Mouse (Mus musculus): ENCODE measurements around the gene Zfp169. TPM values are rescaled to one million over a fixed set of nuclear protein-coding genes. Genes with fewer than 3 reads are reported as not detected.
"Not testable (repeated sequence)": the region's sequence is repeated elsewhere in the genome, so short reads cannot be mapped to it uniquely, and the experiment has no call there.

Gene Zfp169
- polyA plus RNA-seq, 1 experiment from 2014 or later: 0.77 TPM

DNA sequence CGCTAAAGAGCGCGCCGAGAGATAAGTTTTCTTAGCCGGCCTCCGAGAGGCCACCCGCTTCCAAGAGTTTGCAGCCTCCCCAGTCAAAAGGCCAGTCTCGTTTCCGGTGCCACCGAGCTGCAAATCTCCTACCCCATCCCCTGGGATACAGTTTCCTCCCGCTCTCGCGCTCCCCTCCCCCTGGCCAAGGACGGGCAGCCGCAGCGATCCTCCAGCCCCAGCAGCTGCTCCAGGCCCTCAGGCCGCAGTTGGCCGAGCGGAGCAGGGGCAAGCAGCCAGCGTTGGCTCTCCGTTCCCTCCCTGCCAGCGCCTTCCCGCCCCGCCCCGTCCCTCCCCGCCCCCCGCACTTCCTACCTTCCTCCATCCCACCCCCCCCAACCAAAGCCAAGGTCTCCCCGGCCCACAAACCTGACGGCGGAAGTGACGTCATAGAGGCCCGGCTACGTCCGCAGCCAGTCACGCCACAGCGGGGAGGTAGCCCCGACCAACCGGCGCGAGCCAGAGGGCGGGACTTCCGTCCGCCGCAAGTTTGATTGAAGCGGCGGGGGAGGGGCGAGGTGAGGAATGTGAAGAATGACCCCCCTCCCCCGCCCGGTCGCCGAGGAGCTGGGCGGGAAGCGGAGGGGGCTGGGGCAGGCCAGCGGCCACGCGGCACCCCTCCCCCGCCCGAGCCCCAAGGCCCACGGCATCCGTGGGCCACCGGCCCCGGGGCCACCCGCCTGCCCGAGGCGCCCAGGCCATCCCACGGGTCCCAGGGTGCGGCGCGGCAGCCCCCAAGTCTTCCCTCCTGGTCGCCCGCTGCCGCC is 32.4 kb upstream of the Zfp169 start:
- Histone ChIP-seq H3K9me3 (replicated peaks) (no peaks in the 10 kb centered on the region), H3K9ac (peak overlapping the region; percentile 99), H3K4me2 (peak overlapping the region; percentile 77), H3K27me3 (no peaks in the 10 kb centered on the region), H3K4me1 (replicated peaks) (peaks cover 33% of the 10 kb centered on the region), H3K27ac (replicated peaks) (peak overlapping the region; percentile 99), H3K36me3 (replicated peaks) (0 out of 2 replicates have a peak, but pooled peaks cover 3% of the 10 kb centered on the region), H3K4me3 (replicated peaks) (peak overlapping the region; percentile 99)
- ATAC-seq (ENCODE audit: insufficient read depth): peak; percentile 77
- under 1% methylated on average over 66 of the region's 72 CpGs for WGBS (ENCODE audit: insufficient replicate concordance)

DNA sequence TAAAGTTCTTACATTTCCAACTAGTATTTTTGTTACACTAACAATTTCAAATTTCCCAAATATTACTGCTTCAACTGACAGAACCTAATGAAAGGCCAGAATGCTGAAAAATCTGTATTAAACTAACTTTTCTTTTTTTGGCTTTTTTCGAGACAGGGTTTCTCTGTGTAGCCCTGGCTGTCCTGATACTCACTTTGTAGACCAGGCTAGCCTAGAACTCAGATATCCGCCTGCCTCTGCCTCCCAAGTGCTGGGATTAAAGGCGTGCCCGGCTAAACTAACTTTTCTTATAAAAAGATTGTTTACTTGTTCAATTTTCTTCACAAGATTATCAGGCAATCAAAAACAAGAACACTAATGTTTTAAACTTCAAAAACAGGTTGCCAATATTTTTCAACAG is 31.6 kb upstream of the Zfp169 start:
- peak overlapping the region; percentile 99 for H3K27ac ChIP-seq (replicated peaks)

DNA sequence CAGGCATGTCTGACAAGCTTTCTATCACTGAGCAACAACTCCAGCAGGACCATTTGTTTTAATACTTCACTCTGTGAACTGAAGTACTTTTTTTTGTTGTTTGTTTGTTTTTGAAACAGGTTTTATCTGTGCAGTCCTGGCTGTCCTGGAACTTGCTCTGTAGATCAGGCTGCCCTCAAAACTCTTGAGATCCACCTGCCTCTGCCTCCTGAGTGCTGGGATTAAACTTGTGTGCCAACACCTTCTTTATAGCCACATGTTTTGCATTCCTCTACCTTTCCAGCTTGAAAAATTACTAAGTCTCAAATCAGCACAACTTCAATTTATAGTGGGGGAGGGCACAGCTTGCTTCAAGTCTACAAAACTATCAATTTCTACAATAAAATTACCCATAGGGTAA is 31.1 kb upstream of the Zfp169 start:
- Histone ChIP-seq H3K27me3 (no peaks in the 10 kb centered on the region), H3K4me3 (replicated peaks) (peak overlapping the region; percentile 99), H3K4me2 (peak overlapping the region; percentile 77), H3K4me1 (replicated peaks) (peaks cover 38% of the 10 kb centered on the region), H3K9me3 (replicated peaks) (no peaks in the 10 kb centered on the region), H3K27ac (replicated peaks) (peak overlapping the region; percentile 24; the same call in 1 of the 2 replicates), H3K9ac (peak overlapping the region; percentile 46), H3K36me3 (replicated peaks) (0 out of 2 replicates have a peak, but pooled peaks cover 3% of the 10 kb centered on the region)
- ATAC-seq (ENCODE audit: insufficient read depth): no peak

More for the DNA sequence above, 31.6 kb upstream of the Zfp169 start:
- H3K9me3 ChIP-seq (replicated peaks): no peaks in the 10 kb centered on the region
- peak overlapping the region; percentile 99 for H3K9ac ChIP-seq
- H3K4me3 ChIP-seq (replicated peaks): peak overlapping the region; percentile 99
- H3K4me1 ChIP-seq (replicated peaks): peaks cover 38% of the 10 kb centered on the region
- WGBS (ENCODE audit: insufficient replicate concordance): 16% methylated on average over 4 of the region's 4 CpGs
- ATAC-seq (ENCODE audit: insufficient read depth): no peak
- peak overlapping the region; percentile 77 for H3K4me2 ChIP-seq
- H3K36me3 ChIP-seq (replicated peaks): 0 out of 2 replicates have a peak, but pooled peaks cover 3% of the 10 kb centered on the region
- H3K27me3 ChIP-seq: no peaks in the 10 kb centered on the region

DNA sequence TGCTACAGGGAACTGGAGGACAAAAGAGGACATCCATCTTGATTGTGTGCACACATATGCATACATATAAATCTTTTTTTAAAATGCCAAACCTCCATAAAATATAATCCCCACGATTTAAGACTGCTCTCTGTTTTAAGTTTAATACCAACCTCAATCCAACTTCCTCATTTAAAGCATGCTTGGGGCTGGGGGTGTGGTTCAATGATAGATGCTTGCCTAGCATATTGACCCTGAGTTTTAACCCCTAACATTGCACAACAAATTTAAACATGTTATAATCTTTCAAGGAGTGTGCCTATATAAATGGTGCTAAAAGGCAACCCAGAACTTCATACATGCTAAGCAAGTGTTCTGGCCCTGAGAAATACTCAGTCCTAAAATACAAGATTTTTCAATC is 27.2 kb upstream of the Zfp169 start:
- peaks cover 23% of the 10 kb centered on the region for H3K36me3 ChIP-seq (replicated peaks)
- no peaks in the 10 kb centered on the region for H3K9me3 ChIP-seq (replicated peaks)
- H3K4me1 ChIP-seq (replicated peaks): peaks cover 31% of the 10 kb centered on the region
- no peaks in the 10 kb centered on the region for H3K27me3 ChIP-seq
- no peak overlapping the region for H3K4me3 ChIP-seq (replicated peaks)
- 13% methylated on average over 1 of the region's 1 CpGs for WGBS (ENCODE audit: insufficient replicate concordance)
- H3K4me2 ChIP-seq: no peak overlapping the region; the same call in 1 of the 2 replicates
- H3K27ac ChIP-seq (replicated peaks): no peak overlapping the region; the same call in 1 of the 2 replicates
- no peak for ATAC-seq (ENCODE audit: insufficient read depth)
- no peak overlapping the region for H3K9ac ChIP-seq

DNA sequence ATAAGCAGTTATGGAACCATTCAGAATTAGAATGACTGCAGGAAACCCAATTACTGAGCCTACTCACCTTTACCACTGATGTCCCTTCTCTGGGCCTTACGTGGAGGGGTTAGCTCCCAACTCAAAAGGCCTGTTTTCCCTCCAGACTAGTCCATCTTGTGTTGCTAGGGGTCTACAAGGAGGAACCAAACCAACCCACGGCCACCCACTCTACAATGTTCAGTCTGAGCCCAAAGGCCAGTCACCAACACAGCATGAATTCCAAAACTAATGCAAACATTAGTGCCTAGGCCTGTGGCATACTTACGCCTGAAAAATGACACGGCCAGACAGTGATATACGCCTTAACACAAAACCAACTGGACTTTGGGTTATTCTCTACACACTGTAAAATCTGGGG is 20.2 kb upstream of the Zfp169 start:
- H3K9me3 ChIP-seq (replicated peaks): no peaks in the 10 kb centered on the region
- no peak overlapping the region for H3K4me3 ChIP-seq (replicated peaks)
- no peak overlapping the region for H3K4me2 ChIP-seq
- 73% methylated on average over 5 of the region's 5 CpGs for whole genome bisulfite sequencing (ENCODE audit: insufficient replicate concordance)
- peaks cover 34% of the 10 kb centered on the region for H3K36me3 ChIP-seq (replicated peaks)
- H3K27ac ChIP-seq (replicated peaks): no peak overlapping the region
- H3K27me3 ChIP-seq: no peaks in the 10 kb centered on the region
- H3K9ac ChIP-seq: no peak overlapping the region
- no peak for ATAC-seq (ENCODE audit: insufficient read depth)
- 0 out of 2 replicates have a peak, but pooled peaks cover 2% of the 10 kb centered on the region for H3K4me1 ChIP-seq (replicated peaks)

DNA sequence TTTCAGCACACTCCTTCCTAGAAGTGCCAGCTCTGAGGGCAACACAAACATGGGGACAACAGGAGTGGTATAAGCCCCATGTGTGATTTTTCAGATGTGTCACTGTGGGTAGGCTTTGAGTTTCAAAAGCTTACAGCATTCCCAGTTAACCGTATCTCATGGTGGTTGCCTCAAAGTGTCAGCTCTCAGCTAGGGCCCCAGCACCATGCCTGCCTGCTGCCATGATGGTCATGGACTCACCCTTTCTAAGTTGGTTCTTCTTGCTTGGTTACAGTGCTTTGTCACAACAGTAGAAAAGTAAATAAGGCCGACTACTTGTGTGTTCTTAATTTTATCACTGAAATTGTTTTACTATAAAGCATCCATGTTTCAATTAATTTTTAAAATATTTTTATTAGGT is 18.2 kb upstream of the Zfp169 start:
- no peak for ATAC-seq (ENCODE audit: insufficient read depth)
- no peaks in the 10 kb centered on the region for H3K9me3 ChIP-seq (replicated peaks)
- WGBS (ENCODE audit: insufficient replicate concordance): 60% methylated on average over 2 of the region's 2 CpGs
- H3K4me2 ChIP-seq: no peak overlapping the region
- H3K27ac ChIP-seq (replicated peaks): no peak overlapping the region
- H3K36me3 ChIP-seq (replicated peaks): peaks cover 20% of the 10 kb centered on the region
- H3K27me3 ChIP-seq: no peaks in the 10 kb centered on the region
- H3K4me3 ChIP-seq (replicated peaks): no peak overlapping the region
- H3K9ac ChIP-seq: no peak overlapping the region
- 0 out of 2 replicates have a peak, but pooled peaks cover 2% of the 10 kb centered on the region for H3K4me1 ChIP-seq (replicated peaks)

DNA sequence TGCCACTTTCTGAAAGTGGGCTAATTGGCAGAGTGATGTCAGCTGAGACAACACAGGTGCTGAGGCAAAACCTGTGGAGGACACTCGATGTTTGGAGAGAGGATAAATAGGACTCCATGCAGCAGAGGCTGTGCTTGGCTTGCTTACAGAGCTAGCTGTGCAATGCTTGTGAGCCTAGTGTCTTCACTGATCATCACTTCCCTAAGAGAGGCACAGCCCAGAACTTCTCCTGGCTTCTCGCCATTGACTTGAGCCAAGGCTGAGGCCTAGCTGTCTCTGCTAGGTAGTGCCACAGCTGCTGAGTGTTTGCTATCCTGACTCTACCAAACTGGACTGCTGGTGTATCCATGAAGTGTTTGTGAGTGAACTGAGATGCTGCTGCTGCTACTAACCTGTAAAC is 17.4 kb upstream of the Zfp169 start:
- Histone ChIP-seq H3K4me3 (replicated peaks) (no peak overlapping the region), H3K4me2 (no peak overlapping the region), H3K9me3 (replicated peaks) (no peaks in the 10 kb centered on the region), H3K27me3 (no peaks in the 10 kb centered on the region), H3K4me1 (replicated peaks) (0 out of 2 replicates have a peak, but pooled peaks cover 2% of the 10 kb centered on the region), H3K27ac (replicated peaks) (no peak overlapping the region), H3K36me3 (replicated peaks) (peaks cover 15% of the 10 kb centered on the region), H3K9ac (no peak overlapping the region)
- ATAC-seq (ENCODE audit: insufficient read depth): no peak
- 52% methylated on average over 2 of the region's 2 CpGs for WGBS (ENCODE audit: insufficient replicate concordance)

DNA sequence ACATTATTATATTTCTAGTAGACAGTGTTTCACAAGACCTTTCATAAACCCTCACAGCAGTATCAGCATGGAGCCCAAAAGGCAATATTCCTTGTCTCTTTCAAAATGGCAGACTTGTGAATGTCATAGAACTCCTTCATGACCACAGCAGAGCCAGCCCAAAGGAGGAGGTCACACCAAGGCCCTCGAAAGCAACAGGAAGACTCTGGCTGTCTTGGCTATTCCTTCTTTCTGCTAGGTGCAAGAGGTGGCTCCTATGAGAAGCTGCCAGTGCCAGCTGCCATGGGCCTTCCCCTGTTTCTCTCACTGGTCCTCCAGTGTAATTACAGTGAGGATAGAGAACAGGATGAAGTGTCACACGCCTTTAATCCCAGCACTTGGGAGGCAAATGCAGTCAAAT is 15.8 kb upstream of the Zfp169 start:
- no peak for ATAC-seq (ENCODE audit: insufficient read depth)
- WGBS (ENCODE audit: insufficient replicate concordance): 29% methylated on average over 2 of the region's 2 CpGs
- Histone ChIP-seq H3K27me3 (no peaks in the 10 kb centered on the region), H3K9ac (no peak overlapping the region), H3K4me2 (no peak overlapping the region), H3K9me3 (replicated peaks) (no peaks in the 10 kb centered on the region), H3K4me1 (replicated peaks) (no peaks in the 10 kb centered on the region), H3K36me3 (replicated peaks) (0 out of 2 replicates have a peak, but pooled peaks cover 6% of the 10 kb centered on the region), H3K27ac (replicated peaks) (no peak overlapping the region), H3K4me3 (replicated peaks) (no peak overlapping the region)

DNA sequence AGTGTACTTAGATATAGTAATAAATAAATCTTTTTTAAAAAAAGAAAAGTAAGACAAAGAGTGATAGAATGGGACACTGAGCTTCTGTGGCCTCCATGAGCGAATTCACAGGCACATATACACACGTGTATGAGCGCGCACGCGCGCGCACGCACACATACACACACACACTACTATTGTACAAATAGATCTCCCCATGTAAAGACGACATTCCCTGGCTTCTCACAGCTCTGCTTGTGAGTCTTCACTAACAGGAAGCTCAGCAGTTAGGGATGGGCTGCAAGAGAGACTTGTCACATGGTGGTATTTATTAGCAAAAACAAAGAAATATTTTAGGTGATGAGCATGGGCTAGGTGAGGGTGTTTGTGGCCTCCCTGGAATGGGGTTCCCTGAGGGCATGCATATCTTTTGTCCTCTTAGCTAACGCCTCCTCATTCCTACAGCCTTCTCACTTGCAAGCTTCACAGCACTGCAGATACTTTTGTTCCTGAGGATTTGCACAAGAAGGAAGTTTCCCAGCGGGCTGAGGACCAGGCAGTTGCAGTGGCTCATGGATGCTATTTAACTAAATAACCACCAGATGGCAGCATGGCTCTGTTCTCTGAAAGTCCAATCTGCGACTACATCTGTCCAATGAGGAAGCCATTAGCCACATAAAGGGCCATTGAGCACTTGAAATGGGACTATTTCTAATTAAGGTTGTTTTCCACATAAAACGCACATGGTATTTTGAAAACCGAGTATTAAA is 15.0 kb upstream of the Zfp169 start:
- WGBS (ENCODE audit: insufficient replicate concordance): 46% methylated on average over 15 of the region's 15 CpGs
- ATAC-seq (ENCODE audit: insufficient read depth): no peak
- no peaks in the 10 kb centered on the region for H3K27me3 ChIP-seq

DNA sequence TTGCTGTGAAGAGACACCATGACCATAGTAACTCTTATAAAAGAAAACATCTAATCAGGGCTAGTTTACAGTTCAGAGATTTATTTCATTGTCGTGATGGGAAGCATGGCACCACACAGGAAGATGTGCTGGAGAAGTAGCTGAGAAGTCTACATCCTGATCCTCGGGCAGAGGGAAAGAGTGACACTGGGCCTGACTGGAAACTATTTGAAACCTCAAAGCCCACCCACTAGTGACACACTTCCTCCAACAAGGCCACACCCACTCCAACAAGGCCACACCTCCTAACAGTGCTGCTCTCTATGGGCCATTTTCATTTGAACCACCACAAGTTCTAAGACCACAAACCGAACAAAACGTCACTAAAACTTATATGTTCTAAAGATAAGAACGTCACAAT is 12.5 kb upstream of the Zfp169 start:
- H3K4me3 ChIP-seq (replicated peaks): no peak overlapping the region
- 35% methylated on average over 5 of the region's 5 CpGs for WGBS (ENCODE audit: insufficient replicate concordance)
- no peaks in the 10 kb centered on the region for H3K9me3 ChIP-seq (replicated peaks)
- H3K4me1 ChIP-seq (replicated peaks): no peaks in the 10 kb centered on the region
- H3K4me2 ChIP-seq: no peak overlapping the region
- ATAC-seq (ENCODE audit: insufficient read depth): no peak
- H3K9ac ChIP-seq: no peak overlapping the region
- no peak overlapping the region for H3K27ac ChIP-seq (replicated peaks)
- 0 out of 2 replicates have a peak, but pooled peaks cover under 1% of the 10 kb centered on the region for H3K27me3 ChIP-seq
- H3K36me3 ChIP-seq (replicated peaks): no peaks in the 10 kb centered on the region

More for the DNA sequence above, 15.0 kb upstream of the Zfp169 start:
- Histone ChIP-seq H3K4me2 (no peak overlapping the region), H3K9me3 (replicated peaks) (no peaks in the 10 kb centered on the region), H3K36me3 (replicated peaks) (0 out of 2 replicates have a peak, but pooled peaks cover 2% of the 10 kb centered on the region), H3K27ac (replicated peaks) (no peak overlapping the region), H3K9ac (no peak overlapping the region), H3K4me3 (replicated peaks) (no peak overlapping the region), H3K4me1 (replicated peaks) (no peaks in the 10 kb centered on the region)

DNA sequence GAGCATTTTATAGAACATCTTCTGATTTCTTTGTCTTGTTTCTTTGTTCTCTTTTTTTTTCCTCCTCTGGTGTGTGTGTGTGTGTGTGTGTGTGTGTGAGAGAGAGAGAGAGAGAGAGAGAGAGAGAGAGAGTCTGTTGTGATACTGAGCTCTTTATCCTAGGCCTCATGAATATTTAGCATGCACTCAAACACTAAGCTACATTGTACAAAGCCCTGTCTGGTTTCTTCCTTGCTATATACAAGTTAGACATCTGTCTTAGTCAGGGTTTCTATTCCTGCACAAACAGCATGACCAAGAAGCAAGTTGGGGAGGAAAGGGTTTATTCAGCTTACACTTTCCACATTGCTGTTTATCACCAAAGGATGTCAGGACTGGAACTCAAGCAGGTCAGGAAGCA is 5.9 kb upstream of the Zfp169 start:
- H3K9ac ChIP-seq; ATAC-seq (ENCODE audit: insufficient read depth): not testable (repeated sequence)

More for the DNA sequence above, 5.9 kb upstream of the Zfp169 start:
- not testable (repeated sequence) for H3K27ac ChIP-seq (replicated peaks); H3K4me3 ChIP-seq (replicated peaks); H3K9me3 ChIP-seq (replicated peaks); H3K27me3 ChIP-seq; H3K4me1 ChIP-seq (replicated peaks); H3K36me3 ChIP-seq (replicated peaks); H3K4me2 ChIP-seq
